Mouse (Mus musculus): ENCODE measurements around the gene Isl1. TPM values are rescaled to one million over a fixed set of nuclear protein-coding genes. Genes with fewer than 3 reads are reported as not detected.

Gene Isl1
- polyA plus RNA-seq (2012; ENCODE audit: insufficient read depth, insufficient read length, missing spikeins): not detected in 2 replicates

DNA sequence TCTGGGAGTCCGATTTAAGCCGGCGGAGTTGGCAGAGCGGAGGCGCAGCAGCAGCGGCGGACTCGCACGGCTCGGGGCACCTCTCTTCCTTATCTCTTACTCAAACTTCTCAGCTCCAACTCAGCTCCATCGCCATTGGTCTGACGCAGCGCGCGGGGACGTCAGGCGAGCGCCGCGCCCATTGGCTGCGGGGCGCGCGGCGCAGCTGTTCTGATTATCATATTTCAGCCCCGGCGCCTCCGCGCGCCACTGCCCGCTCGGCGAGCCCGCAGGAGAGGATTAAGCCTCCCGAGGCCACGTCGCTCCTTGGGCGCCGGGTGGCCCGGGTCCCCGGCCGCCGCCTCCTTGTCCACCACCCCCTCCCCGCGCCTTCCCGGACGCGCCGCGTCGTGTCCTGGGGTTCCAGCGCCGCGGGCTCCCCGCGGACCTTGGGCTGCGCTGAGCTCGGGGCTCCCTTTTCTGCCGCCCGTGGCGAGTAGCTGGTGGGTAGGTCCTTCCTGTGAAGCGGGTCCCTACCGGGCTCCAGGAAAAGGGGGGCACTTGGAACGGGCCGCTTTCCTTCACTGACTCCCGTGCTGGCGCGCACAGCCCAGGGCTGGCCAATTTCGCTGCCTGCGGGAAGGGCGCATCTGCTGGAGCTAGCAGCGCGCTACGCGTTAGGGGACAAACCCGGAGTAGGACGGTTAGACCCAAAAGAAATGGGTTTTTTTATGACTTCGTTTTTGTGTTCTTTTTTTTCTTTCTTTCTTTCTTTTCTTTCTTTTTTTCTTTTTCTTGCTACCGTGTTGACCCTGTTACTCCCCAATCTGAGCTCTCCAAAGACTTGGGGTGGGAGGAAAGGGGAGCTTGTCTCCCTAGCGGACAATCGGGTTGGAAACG lies at the start of gene Isl1:
Gene Isl1 (minus strand): TSS at position 106 of the 879 bp plus-strand sequence.
- TF ChIP-seq POLR2A (IDR thresholded peaks at IDR 0.05; ENCODE audit: borderline replicate concordance, low read depth, low read length) (no peak), CTCF (IDR thresholded peaks at IDR 0.05; ENCODE audit: low read depth, low read length) (no peak)
- Histone ChIP-seq H3K4me1 (ENCODE audit: control insufficient read depth, insufficient read depth, low read length) (no peaks in the 10 kb centered on the region), H3K4me3 (ENCODE audit: insufficient read depth, low read length) (peak within 1 kb of the TSS; percentile 25; the same call in 1 of the 2 replicates), H3K27ac (ENCODE audit: insufficient read depth, low read depth, low read length) (no peak within 1 kb of the TSS)

DNA sequence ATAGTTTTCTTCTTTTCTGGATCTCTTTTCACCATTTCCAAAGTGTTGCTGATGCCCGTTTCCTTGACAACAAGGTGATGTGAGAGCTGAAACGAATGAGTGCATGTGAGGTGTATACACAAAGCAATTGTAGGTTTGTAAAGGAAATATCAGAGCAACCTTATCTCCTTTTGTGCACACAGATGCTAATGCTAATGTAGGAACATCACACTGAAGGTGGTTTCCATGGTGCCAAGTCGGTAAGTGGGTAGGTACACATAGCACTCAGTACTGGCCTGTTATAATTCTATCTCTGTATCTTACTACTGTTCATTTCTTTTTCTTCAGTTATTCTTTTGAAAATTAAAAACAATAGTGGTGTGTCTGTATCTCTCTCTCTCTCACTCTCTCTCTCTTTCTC lies 26.3 kb upstream of the Isl1 start:
- Histone ChIP-seq H3K27ac (ENCODE audit: insufficient read depth, low read depth, low read length) (no peak overlapping the region), H3K4me3 (ENCODE audit: insufficient read depth, low read length) (no peak overlapping the region), H3K4me1 (ENCODE audit: control insufficient read depth, insufficient read depth, low read length) (no peaks in the 10 kb centered on the region)
- TF ChIP-seq CTCF (IDR thresholded peaks at IDR 0.05; ENCODE audit: low read depth, low read length) (no peak), POLR2A (IDR thresholded peaks at IDR 0.05; ENCODE audit: borderline replicate concordance, low read depth, low read length) (no peak)

DNA sequence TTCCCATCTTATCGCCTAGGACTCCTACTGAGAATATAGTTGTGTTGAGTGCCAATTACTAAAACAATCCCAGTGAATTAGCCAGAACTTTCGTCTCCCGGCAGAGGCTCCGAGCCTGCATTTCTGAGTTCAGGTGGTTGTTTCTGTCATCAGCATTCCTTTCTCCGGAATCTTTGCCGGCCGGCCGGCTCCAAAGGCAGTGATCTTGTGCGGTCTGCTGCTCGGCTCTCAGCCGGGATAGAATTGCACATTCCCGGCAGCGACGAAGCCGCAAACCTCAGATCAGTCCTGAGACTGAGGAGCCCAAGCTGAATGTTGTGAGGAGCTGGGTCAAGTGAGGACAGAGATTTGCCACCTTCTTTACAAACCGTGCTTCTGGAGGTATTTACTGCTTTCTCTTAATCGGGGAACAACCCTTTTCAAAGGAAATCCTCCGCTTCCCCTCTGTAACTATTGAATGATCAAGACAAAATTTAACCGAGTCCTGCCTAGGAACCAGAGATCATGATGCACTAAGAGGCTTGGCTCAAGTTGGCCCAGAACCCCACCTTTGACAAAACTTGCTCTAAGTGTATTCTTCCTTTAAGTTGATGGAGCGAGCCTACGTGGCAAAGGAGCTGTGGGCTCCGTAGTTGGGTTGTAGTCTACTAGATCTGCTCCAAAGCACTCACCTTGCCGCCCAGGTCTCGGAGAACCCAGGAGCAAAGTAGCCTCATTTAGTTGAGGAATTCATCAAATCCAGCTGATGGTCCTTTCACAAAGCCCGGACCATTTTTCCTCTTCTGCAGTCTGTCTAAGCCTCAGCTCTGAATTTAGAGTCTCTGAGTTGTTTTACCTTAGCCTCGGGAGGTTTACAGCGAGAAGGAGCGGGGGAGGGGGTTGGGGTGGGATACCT lies 4.4 kb upstream of the Isl1 start:
- no peaks in the 10 kb centered on the region for H3K4me1 ChIP-seq (ENCODE audit: control insufficient read depth, insufficient read depth, low read length)
- H3K27ac ChIP-seq (ENCODE audit: insufficient read depth, low read depth, low read length): no peak overlapping the region
- TF ChIP-seq CTCF (IDR thresholded peaks at IDR 0.05; ENCODE audit: low read depth, low read length) (no peak), POLR2A (IDR thresholded peaks at IDR 0.05; ENCODE audit: borderline replicate concordance, low read depth, low read length) (no peak)
- no peak overlapping the region for H3K4me3 ChIP-seq (ENCODE audit: insufficient read depth, low read length)

DNA sequence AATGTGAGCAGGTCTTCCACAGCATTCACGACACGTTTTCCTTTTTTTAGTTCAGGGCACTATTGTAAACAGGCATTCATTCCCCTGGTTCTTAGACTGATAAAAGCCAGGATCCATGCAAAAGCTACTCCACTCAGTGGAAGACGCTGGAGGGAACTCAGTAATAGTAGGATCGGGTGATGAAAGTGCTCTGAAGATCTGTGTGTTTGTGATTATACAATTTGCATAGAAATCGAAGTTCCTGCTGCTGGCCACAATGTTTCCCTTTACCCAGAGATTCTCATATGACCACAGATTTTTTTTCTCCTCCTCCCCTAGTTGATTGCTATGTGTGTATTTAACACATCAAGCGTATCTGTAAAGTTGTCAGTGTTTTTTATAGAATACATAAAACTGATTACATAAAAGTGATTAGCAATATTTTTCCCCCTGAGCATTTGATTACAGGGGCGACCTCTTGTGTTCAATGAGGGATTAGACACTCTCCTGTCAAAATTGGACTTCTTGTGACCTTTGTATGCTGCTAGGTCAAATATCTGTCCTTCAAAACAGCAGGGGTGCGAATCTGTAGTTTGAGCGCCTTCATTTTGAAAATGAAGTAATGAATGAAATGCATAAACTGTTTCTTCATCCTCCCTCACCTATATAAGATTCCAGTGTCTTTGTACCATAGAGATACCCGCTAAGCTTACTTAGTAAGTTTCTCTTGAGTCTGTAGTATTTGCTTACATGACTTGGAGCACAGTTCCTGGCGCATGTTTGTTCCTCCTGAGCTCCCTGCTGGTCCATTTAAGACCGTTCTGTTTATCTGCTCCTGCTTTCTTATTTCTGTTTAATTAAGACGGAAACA lies 2.6 kb upstream of the Isl1 start:
- Histone ChIP-seq H3K4me1 (ENCODE audit: control insufficient read depth, insufficient read depth, low read length) (no peaks in the 10 kb centered on the region), H3K27ac (ENCODE audit: insufficient read depth, low read depth, low read length) (no peak overlapping the region), H3K4me3 (ENCODE audit: insufficient read depth, low read length) (no peak overlapping the region)
- no peak for TF ChIP-seq POLR2A (IDR thresholded peaks at IDR 0.05; ENCODE audit: borderline replicate concordance, low read depth, low read length)
- no peak for TF ChIP-seq CTCF (IDR thresholded peaks at IDR 0.05; ENCODE audit: low read depth, low read length)

DNA sequence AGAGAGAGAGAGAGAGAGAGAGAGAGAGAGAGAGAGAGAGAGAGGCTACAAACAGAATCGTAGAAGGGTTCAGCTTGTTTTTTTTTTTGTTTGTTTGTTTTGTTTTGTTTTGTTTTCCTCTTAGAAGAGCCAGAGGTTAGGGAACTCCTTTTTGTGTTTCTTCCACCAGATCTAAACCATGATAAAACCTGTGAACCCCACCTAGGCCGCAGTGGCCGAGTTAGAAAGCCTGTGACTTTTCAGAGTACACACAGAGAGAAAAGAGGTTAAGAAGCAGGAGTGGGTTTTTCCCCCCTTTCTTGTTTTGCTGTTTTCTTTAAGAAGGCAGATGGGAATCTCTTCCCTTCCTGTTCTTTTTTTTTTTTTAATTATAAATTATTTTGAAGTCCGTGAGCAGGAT lies 1.5 kb upstream of the Isl1 start:
- Histone ChIP-seq H3K4me3 (ENCODE audit: insufficient read depth, low read length) (no peak overlapping the region), H3K4me1 (ENCODE audit: control insufficient read depth, insufficient read depth, low read length) (no peaks in the 10 kb centered on the region), H3K27ac (ENCODE audit: insufficient read depth, low read depth, low read length) (no peak overlapping the region)
- no peak for TF ChIP-seq CTCF (IDR thresholded peaks at IDR 0.05; ENCODE audit: low read depth, low read length)
- no peak for TF ChIP-seq POLR2A (IDR thresholded peaks at IDR 0.05; ENCODE audit: borderline replicate concordance, low read depth, low read length)

DNA sequence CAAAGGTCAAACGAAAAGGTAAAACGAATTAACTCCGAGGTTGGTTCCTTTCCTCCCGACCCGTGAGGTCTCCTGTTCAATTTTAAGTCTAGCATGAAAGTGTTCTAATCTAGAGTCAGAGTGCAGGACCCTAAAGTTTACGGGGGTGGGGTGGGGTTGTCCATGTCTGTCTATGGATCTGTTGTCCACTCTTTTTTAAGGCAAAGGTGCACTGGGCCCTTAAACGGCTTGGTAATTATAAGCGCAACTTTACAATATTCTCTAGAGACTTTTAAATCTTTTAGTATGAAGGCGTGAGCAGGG lies 925 bp upstream of the Isl1 start:
- TF ChIP-seq CTCF (IDR thresholded peaks at IDR 0.05; ENCODE audit: low read depth, low read length) (no peak), POLR2A (IDR thresholded peaks at IDR 0.05; ENCODE audit: borderline replicate concordance, low read depth, low read length) (no peak)
- Histone ChIP-seq H3K4me3 (ENCODE audit: insufficient read depth, low read length) (no peak overlapping the region), H3K27ac (ENCODE audit: insufficient read depth, low read depth, low read length) (no peak overlapping the region), H3K4me1 (ENCODE audit: control insufficient read depth, insufficient read depth, low read length) (no peaks in the 10 kb centered on the region)

- peak overlapping the region; percentile 25; the same call in 1 of the 2 replicates for H3K4me3 ChIP-seq (ENCODE audit: insufficient read depth, low read length)
- no peaks in the 10 kb centered on the region for H3K4me1 ChIP-seq (ENCODE audit: control insufficient read depth, insufficient read depth, low read length)
- TF ChIP-seq CTCF (IDR thresholded peaks at IDR 0.05; ENCODE audit: low read depth, low read length): no peak
- no peak for TF ChIP-seq POLR2A (IDR thresholded peaks at IDR 0.05; ENCODE audit: borderline replicate concordance, low read depth, low read length)
- no peak overlapping the region for H3K27ac ChIP-seq (ENCODE audit: insufficient read depth, low read depth, low read length)
Observed at GRCm38 (mm10) chr13:116308933-116309583, 431 bp downstream of the Isl1 start.

DNA sequence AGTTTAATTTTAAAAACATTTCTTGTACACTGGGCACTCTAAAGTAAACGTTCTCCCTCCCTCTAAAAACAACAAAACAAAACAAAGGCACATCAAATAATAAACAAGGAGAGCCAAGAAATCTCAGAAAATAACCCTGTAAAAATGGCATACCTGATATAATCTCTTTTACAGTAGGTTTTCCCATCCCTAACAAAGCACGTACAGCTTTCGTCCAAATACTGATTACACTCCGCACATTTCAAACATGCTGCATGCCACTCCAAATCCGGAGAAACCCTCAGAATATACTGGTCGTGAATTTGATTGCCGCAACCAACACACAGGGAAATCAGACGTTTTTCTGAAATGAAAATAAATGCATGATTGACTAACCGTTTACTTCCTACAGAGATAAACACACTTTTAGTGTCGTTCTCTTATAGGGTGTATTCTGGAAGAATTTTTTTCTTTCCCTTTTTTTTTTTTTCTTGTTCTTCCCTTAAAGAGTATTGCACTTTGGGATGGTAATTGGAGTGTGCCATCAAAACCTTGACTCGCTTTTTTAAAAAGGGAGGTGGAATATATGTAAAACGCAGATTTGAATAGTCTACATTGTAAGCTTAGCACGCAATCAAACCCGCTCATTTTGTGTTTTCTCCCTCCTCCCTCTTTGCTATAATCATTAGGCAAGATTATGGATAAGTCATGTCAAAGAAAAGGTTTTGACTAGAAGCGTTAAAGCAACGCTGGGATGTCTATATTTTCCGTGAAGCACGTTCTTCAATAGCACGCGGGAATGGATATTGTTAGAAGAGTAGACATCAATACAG lies 1.2 kb downstream of the Isl1 start:
- no peak for TF ChIP-seq CTCF (IDR thresholded peaks at IDR 0.05; ENCODE audit: low read depth, low read length)
- no peak for TF ChIP-seq POLR2A (IDR thresholded peaks at IDR 0.05; ENCODE audit: borderline replicate concordance, low read depth, low read length)
- no peaks in the 10 kb centered on the region for H3K4me1 ChIP-seq (ENCODE audit: control insufficient read depth, insufficient read depth, low read length)
- H3K4me3 ChIP-seq (ENCODE audit: insufficient read depth, low read length): no peak overlapping the region

More for the DNA sequence above, 1.2 kb downstream of the Isl1 start:
- H3K27ac ChIP-seq (ENCODE audit: insufficient read depth, low read depth, low read length): no peak overlapping the region
